Mouse (Mus musculus) myocyte (in vitro differentiated cells): ENCODE measurements at regions not wholly inside any gene's neighbourhood (a gene's known extent, or its start where the extent isn't known, plus 50 kb on each side); places are given as distances from the start of the nearest gene placed in this dataset.

Experiments
- CEBPB ChIP-seq: IDR thresholded peaks from 2 replicates; pipeline ENCODE4 v1.6.1; 2011; ENCODE audit warnings: mild to moderate bottlenecking, moderate library complexity; ENCODE audit not compliant: poor library complexity, insufficient read depth, severe bottlenecking
- E2F4 ChIP-seq: IDR thresholded peaks from one replicate; pipeline ENCODE4 v1.6.1; 2011; ENCODE audit warnings: mild to moderate bottlenecking, control low read depth, moderate library complexity; ENCODE audit not compliant: insufficient read depth
- MAX ChIP-seq: IDR thresholded peaks from one replicate; pipeline ENCODE4 v1.6.1; 2011; ENCODE audit warnings: low read depth, mild to moderate bottlenecking, control low read depth
- MYOD1 ChIP-seq, 3 experiments: IDR thresholded peaks; one replicate each; pipeline ENCODE4 v1.6.1; 2011; ENCODE audit warnings: control low read depth in 2 of 3, low read depth in 2 of 3, mild to moderate bottlenecking in 2 of 3, moderate library complexity in 1 of 3; ENCODE audit not compliant: insufficient read length in 2 of 3, control insufficient read depth in 1 of 3
- MYOG ChIP-seq, 3 experiments: IDR thresholded peaks; one replicate each; pipeline ENCODE4 v1.6.1; 2011; ENCODE audit warnings: control low read depth in 2 of 3, low read depth in 2 of 3, mild to moderate bottlenecking in 2 of 3; ENCODE audit not compliant: insufficient read length in 2 of 3, control insufficient read depth in 1 of 3, insufficient read depth in 1 of 3
- POLR2A ChIP-seq: IDR thresholded peaks from one replicate; pipeline ENCODE4 v1.6.1; 2011; ENCODE audit warnings: low read depth, mild to moderate bottlenecking, control low read depth, moderate library complexity; ENCODE audit not compliant: insufficient read length
- POLR2AphosphoS2 ChIP-seq: IDR thresholded peaks from one replicate; pipeline ENCODE4 v1.6.1; 2011; ENCODE audit warnings: low read depth, control low read depth; ENCODE audit not compliant: insufficient read length
- REST ChIP-seq: IDR thresholded peaks from one replicate; pipeline ENCODE4 v1.6.1; 2011; ENCODE audit warnings: mild to moderate bottlenecking, control low read depth, moderate library complexity; ENCODE audit not compliant: insufficient read depth, insufficient read length
- SRF ChIP-seq: IDR thresholded peaks from one replicate; pipeline ENCODE4 v1.6.1; 2011; ENCODE audit warnings: low read depth; ENCODE audit not compliant: control insufficient read depth, insufficient read length
- TCF12 ChIP-seq: IDR thresholded peaks from one replicate; pipeline ENCODE4 v1.6.1; 2011; ENCODE audit warnings: mild to moderate bottlenecking, control low read depth; ENCODE audit not compliant: poor library complexity, insufficient read depth, severe bottlenecking
- TCF3 ChIP-seq: IDR thresholded peaks from one replicate; pipeline ENCODE4 v1.6.1; 2011; ENCODE audit warnings: low read depth, control low read depth; ENCODE audit not compliant: insufficient read length
- USF1 ChIP-seq: IDR thresholded peaks from one replicate; pipeline ENCODE4 v1.6.1; 2011; ENCODE audit warnings: low read depth, mild to moderate bottlenecking, control low read depth, moderate library complexity

- TF ChIP-seq MYOD1 (IDR thresholded peaks at IDR 0.05; ENCODE audit: control insufficient read depth in 1 of 3, insufficient read length in 2 of 3, low read depth in 2 of 3) (peak in 1 of 3 experiments; percentile 47), POLR2A (no peak), CEBPB (no peak), POLR2AphosphoS2 (no peak), USF1 (peak; percentile 62), MYOG (IDR thresholded peaks at IDR 0.05; ENCODE audit: control insufficient read depth in 1 of 3, insufficient read depth in 1 of 3, insufficient read length in 2 of 3, low read depth in 2 of 3) (peak in 1 of 3 experiments; percentile 45), E2F4 (no peak), REST (no peak), TCF12 (no peak), TCF3 (no peak), MAX (no peak), SRF (no peak)
Measured at GRCm38 (mm10) chr9:30525086-30525485, 98.2 kb downstream of the Snx19 start.
